Comparison of ENCODE assay signal across 33 mouse cellular contexts in genomic region chr2:155736936-155737335, GRCm38 (mm10). TPM values are rescaled to one million over a fixed set of nuclear protein-coding genes. Genes with fewer than 3 reads are reported as not detected.
A peak's percentile ranks its signal among the peaks of the same experiment; 100 is the strongest.
DNase-seq lines count a peak whose midpoint lies in the region; ATAC-seq and TF ChIP-seq lines count a peak whose summit lies in the region.
"Had no signal": no experiment of that assay in that cellular context is flagged by ENCODE, and none has a peak within 500 bp of the region (broad histone marks: within the 10 kb centered on the region; RNA-seq: fewer than 3 reads in every experiment).

No protein-coding gene starts in this region.

- H3K4me2 ChIP-seq in kidney, embryonic 15.5 days: no peak overlapping the region
- no peak overlapping the region for H3K4me2 ChIP-seq in hindbrain, postnatal 0 days (ENCODE audit: low read depth, low read length)
- H3K4me2 ChIP-seq: forebrain, embryonic 13.5 days; heart, embryonic 12.5 days; heart, embryonic 15.5 days; hindbrain, embryonic 13.5 days had no signal

- no peak for DNase-seq in kidney, postnatal 4 days
- DNase-seq in 416B (ENCODE audit: low read depth): peak; percentile 81
- peak; percentile 31 for DNase-seq in NIH3T3 (ENCODE audit: low read depth)
- DNase-seq in hindbrain, postnatal 0 days (ENCODE audit: low spot score): no peak
- no peak for DNase-seq in urinary bladder, postnatal 36 days (ENCODE audit: low spot score in 2 of 2)
- DNase-seq: adrenal gland, postnatal 36 days; B cell, adult 2 months; cerebellum, adult 18-20 months; cerebellum, adult 9-10 months; cerebellum, postnatal 14 days; forebrain, postnatal 0 days; gastrocnemius, adult 2 months; gastrocnemius, postnatal 14 days; heart, adult 18-20 months; heart, postnatal 10 days; heart, postnatal 36 days had no signal

- no peaks in the 10 kb centered on the region for H3K9me3 ChIP-seq in kidney, embryonic 15.5 days (replicated peaks)
- H3K9me3 ChIP-seq in hindbrain, postnatal 0 days (ENCODE audit: low read length): no peaks in the 10 kb centered on the region
- H3K9me3 ChIP-seq: forebrain, embryonic 10.5 days; forebrain, embryonic 13.5 days; G1E; heart, embryonic 12.5 days; heart, embryonic 15.5 days; hindbrain, embryonic 10.5 days; hindbrain, embryonic 13.5 days had no signal

- H3K9ac ChIP-seq in kidney, embryonic 15.5 days: no peak overlapping the region
- H3K9ac ChIP-seq in hindbrain, postnatal 0 days (replicated peaks; ENCODE audit: low read length): no peak overlapping the region
- H3K9ac ChIP-seq: forebrain, embryonic 13.5 days; forebrain, postnatal 0 days; heart, embryonic 12.5 days; heart, embryonic 15.5 days; hindbrain, embryonic 13.5 days had no signal

- no peak overlapping the region for H3K4me3 ChIP-seq in kidney, embryonic 15.5 days (replicated peaks)
- H3K4me3 ChIP-seq in hindbrain, postnatal 0 days (ENCODE audit: low read length): no peak overlapping the region
- H3K4me3 ChIP-seq: forebrain, embryonic 10.5 days; forebrain, embryonic 13.5 days; gastrocnemius, adult 2 months; heart, embryonic 12.5 days; heart, embryonic 15.5 days; hindbrain, embryonic 10.5 days; hindbrain, embryonic 13.5 days had no signal

- H3K27me3 ChIP-seq in kidney, embryonic 15.5 days: no peaks in the 10 kb centered on the region
- H3K27me3 ChIP-seq in hindbrain, postnatal 0 days (ENCODE audit: insufficient read depth, low read length): no peaks in the 10 kb centered on the region
- H3K27me3 ChIP-seq: CH12.LX; forebrain, embryonic 13.5 days; heart, embryonic 12.5 days; heart, embryonic 15.5 days; hindbrain, embryonic 13.5 days had no signal

- no peak for ATAC-seq in kidney, embryonic 15.5 days (replicated peaks; ENCODE audit: low FRiP score)
- ATAC-seq in hindbrain, postnatal 0 days: no peak
- ATAC-seq: activated CD4-positive, CD25-positive, alpha-beta regulatory T cell, adult 4 months; forebrain, embryonic 13.5 days; forebrain, postnatal 0 days; hindbrain, embryonic 16.5 days; inflammation-experienced regulatory T-cells, adult 6 months; intestine, embryonic 16.5 days had no signal

- H3K27ac ChIP-seq in kidney, embryonic 15.5 days: peak overlapping the region; percentile 19; the same call in 1 of the 2 replicates
- H3K27ac ChIP-seq in hindbrain, postnatal 0 days: no peak overlapping the region
- H3K27ac ChIP-seq: forebrain, embryonic 10.5 days; forebrain, embryonic 13.5 days; gastrocnemius, adult 2 months; heart, embryonic 15.5 days; hindbrain, embryonic 10.5 days; hindbrain, embryonic 13.5 days had no signal

- no peak for TF ChIP-seq CTCF in hindbrain, postnatal 0 days (IDR thresholded peaks at IDR 0.05; ENCODE audit: low read depth)

- WGBS in kidney, embryonic 15.5 days: 78% methylated on average over 6 of the region's 6 CpGs
- 84% methylated on average over 6 of the region's 6 CpGs for WGBS in hindbrain, postnatal 0 days

- H3K36me3 ChIP-seq in kidney, embryonic 15.5 days: no peaks in the 10 kb centered on the region
- no peaks in the 10 kb centered on the region for H3K36me3 ChIP-seq in hindbrain, postnatal 0 days (ENCODE audit: insufficient read depth, low read length)
- H3K36me3 ChIP-seq: forebrain, embryonic 10.5 days; G1E; heart, embryonic 12.5 days; heart, embryonic 15.5 days; hindbrain, embryonic 10.5 days; hindbrain, embryonic 13.5 days had no signal

- peaks cover 6% of the 10 kb centered on the region; the same call in 1 of the 2 replicates for H3K4me1 ChIP-seq in kidney, embryonic 15.5 days
- H3K4me1 ChIP-seq in hindbrain, postnatal 0 days (ENCODE audit: insufficient read depth, low read length): no peaks in the 10 kb centered on the region
- H3K4me1 ChIP-seq: forebrain, embryonic 10.5 days; forebrain, embryonic 13.5 days; heart, embryonic 12.5 days; hindbrain, embryonic 10.5 days; hindbrain, embryonic 13.5 days had no signal

RNA-seq across cellular contexts. Expression of gene Gm17581, which starts 1.3 kb away (rescaled TPM):
- polyA plus RNA-seq in kidney, embryonic 15.5 days (2015; fragmentation: Nextera tagmentation; extraction: Ambion mirVana): not detected in 2 replicates
- not detected in 2 replicates for total RNA-seq in hindbrain, postnatal 0 days (2014; rRNA removed)
- polyA plus RNA-seq in hindbrain, postnatal 0 days (2015; fragmentation: Nextera tagmentation; extraction: Ambion mirVana): not detected in 2 replicates
- total RNA-seq: adrenal gland, postnatal 36 days; CH12.LX; forebrain, postnatal 0 days; G1E; gastrocnemius, adult 2 months; gastrocnemius, postnatal 14 days; gastrocnemius, postnatal 4 days; heart, adult 18-20 months; heart, postnatal 10 days; heart, postnatal 36 days had no signal
- polyA plus RNA-seq: activated CD4-positive, CD25-positive, alpha-beta regulatory T cell, adult 4 months; embryonic facial prominence, embryonic 11.5 days; embryonic facial prominence, embryonic 14.5 days; forebrain, embryonic 10.5 days; forebrain, embryonic 13.5 days; forebrain, postnatal 0 days; frontal cortex, adult 2 months; G1E; heart, embryonic 12.5 days; heart, embryonic 15.5 days; hindbrain, embryonic 10.5 days; hindbrain, embryonic 13.5 days; hindbrain, embryonic 16.5 days; inflammation-experienced regulatory T-cells, adult 6 months; intestine, embryonic 16.5 days had no signal

RNA-seq across cellular contexts. Expression of gene Edem2, which starts 7.7 kb away (rescaled TPM):
- 36.1 and 39.0 TPM in 2 replicates for polyA plus RNA-seq in kidney, embryonic 15.5 days (2015; fragmentation: Nextera tagmentation; extraction: Ambion mirVana)
- total RNA-seq in hindbrain, postnatal 0 days (2014; rRNA removed): 32.0 and 40.7 TPM in 2 replicates
- 27.9 and 35.2 TPM in 2 replicates for polyA plus RNA-seq in hindbrain, postnatal 0 days (2015; fragmentation: Nextera tagmentation; extraction: Ambion mirVana)

RNA-seq across cellular contexts. Expression of gene Procr, which starts 14.0 kb away (rescaled TPM):
- 11.1 and 12.3 TPM in 2 replicates for polyA plus RNA-seq in kidney, embryonic 15.5 days (2015; fragmentation: Nextera tagmentation; extraction: Ambion mirVana)
- 1.1 and 1.4 TPM in 2 replicates for total RNA-seq in hindbrain, postnatal 0 days (2014; rRNA removed)
- polyA plus RNA-seq in hindbrain, postnatal 0 days (2015; fragmentation: Nextera tagmentation; extraction: Ambion mirVana): 1.6 and 2.6 TPM in 2 replicates
- polyA plus RNA-seq: activated CD4-positive, CD25-positive, alpha-beta regulatory T cell, adult 4 months had no signal

RNA-seq across cellular contexts. Expression of gene Mmp24, which starts 38.2 kb away (rescaled TPM):
- polyA plus RNA-seq in kidney, embryonic 15.5 days (2015; fragmentation: Nextera tagmentation; extraction: Ambion mirVana): 0.14 and 0.16 TPM in 2 replicates
- 161 and 179 TPM in 2 replicates for total RNA-seq in hindbrain, postnatal 0 days (2014; rRNA removed)
- 12.2 and 12.4 TPM in 2 replicates for polyA plus RNA-seq in hindbrain, postnatal 0 days (2015; fragmentation: Nextera tagmentation; extraction: Ambion mirVana)
- total RNA-seq: gastrocnemius, adult 2 months; heart, adult 18-20 months; heart, postnatal 36 days had no signal
- polyA plus RNA-seq: G1E; inflammation-experienced regulatory T-cells, adult 6 months had no signal

RNA-seq across cellular contexts. Expression of gene Trpc4ap, which starts 44.8 kb away (rescaled TPM):
- polyA plus RNA-seq in kidney, embryonic 15.5 days (2015; fragmentation: Nextera tagmentation; extraction: Ambion mirVana): 123 and 138 TPM in 2 replicates
- total RNA-seq in hindbrain, postnatal 0 days (2014; rRNA removed): 169 and 172 TPM in 2 replicates
- polyA plus RNA-seq in hindbrain, postnatal 0 days (2015; fragmentation: Nextera tagmentation; extraction: Ambion mirVana): 127 and 129 TPM in 2 replicates

Comparison
In these comparisons a context has a peak if more than half of its experiments do, and no peak if none do; other contexts are left out.
1. DNase-seq: peak in 416B (single experiment) and NIH3T3 (single experiment); none in kidney, postnatal 4 days (0 of 2), hindbrain, postnatal 0 days (single experiment) and urinary bladder, postnatal 36 days (0 of 2).